Mouse (Mus musculus) forebrain, postnatal 0 days (tissue): ENCODE results near the gene Slc9a2. TPM values are rescaled to one million over a fixed set of nuclear protein-coding genes. Genes with fewer than 3 reads are reported as not detected.
"Not testable (repeated sequence)": the region's sequence is repeated elsewhere in the genome, so short reads cannot be mapped to it uniquely, and the experiment has no call there.

ENCODE experiments used
- ATAC-seq: fragments of 200-750 bp; cut with Nextera tagmentation; 2 replicates; pipeline ENCODE4 v1.8.0; 2017; ENCODE audit warnings: mild to moderate bottlenecking, moderate library complexity
- DNase-seq: peaks from one replicate; pipeline ENCODE4 v3.0.0-alpha.2; 2015
- H3K27ac ChIP-seq: fragments of 300-500 bp; sonication (generic); 2 replicates; pipeline ENCODE4 v1.5.1; 2014; ENCODE audit warnings: low read depth, mild to moderate bottlenecking, antibody characterized with exemption, low read length, moderate library complexity, mixed read lengths
- H3K27me3 ChIP-seq: fragments of 300-500 bp; sonication (generic); 2 replicates; pipeline ENCODE4 v1.6.1; 2014; ENCODE audit warnings: mild to moderate bottlenecking, low read length, mixed read lengths; ENCODE audit not compliant: insufficient read depth
- H3K36me3 ChIP-seq: fragments of 300-500 bp; sonication (generic); 2 replicates; pipeline ENCODE4 v1.6.1; 2014; ENCODE audit warnings: mild to moderate bottlenecking, moderate library complexity; ENCODE audit not compliant: insufficient read depth
- H3K4me1 ChIP-seq: fragments of 300-500 bp; sonication (generic); 2 replicates; pipeline ENCODE4 v1.6.1; 2014; ENCODE audit warnings: antibody characterized with exemption; ENCODE audit not compliant: insufficient read depth
- H3K4me2 ChIP-seq: fragments of 300-500 bp; sonication (generic); 2 replicates; pipeline ENCODE4 v1.6.1; 2014; ENCODE audit warnings: low read depth, mild to moderate bottlenecking, moderate library complexity
- H3K4me3 ChIP-seq: fragments of 300-500 bp; sonication (generic); 2 replicates; pipeline ENCODE4 v1.5.1; 2014; ENCODE audit warnings: low read depth, low read length, mixed read lengths
- H3K9ac ChIP-seq: fragments of 300-500 bp; sonication (generic); 2 replicates; pipeline ENCODE4 v1.6.1; 2014; ENCODE audit warnings: mild to moderate bottlenecking
- H3K9me3 ChIP-seq: fragments of 300-500 bp; sonication (generic); 2 replicates; pipeline ENCODE4 v1.6.1; 2016; ENCODE audit warnings: low read length
- CTCF ChIP-seq: sonication (generic); IDR thresholded peaks from 2 replicates; pipeline ENCODE4 v1.5.1; 2016; ENCODE audit warnings: antibody characterized with exemption, control low read depth, low read depth
- WGBS: fragments of 180-500 bp; shearing (Covaris S2); extraction: QIAGEN DNeasy Blood & Tissue Kit; methylation state at CpG from one replicate; pipeline ENCODE4 v1.1.7; 2014; 5-methylcytosine and 5-hydroxymethylcytosine counted together
- polyA plus RNA-seq: library from polyadenylated mRNA; unstranded; fragments of >200 nt; fragmentation: Nextera tagmentation; extraction: Ambion mirVana; gene quantifications from 2 replicates; pipeline ENCODE4 v1.2.1, GENCODE M21; 2015
- total RNA-seq: library from RNA; depleted of rRNA; stranded (reverse); fragments of >200 nt; gene quantifications from 2 replicates; pipeline ENCODE4 v1.2.3, GENCODE M21; 2014

The Slc9a2 gene
- total and polyA plus RNA-seq, 2 experiments from 2014 or later, result 0.57 to 1.6 TPM

DNA sequence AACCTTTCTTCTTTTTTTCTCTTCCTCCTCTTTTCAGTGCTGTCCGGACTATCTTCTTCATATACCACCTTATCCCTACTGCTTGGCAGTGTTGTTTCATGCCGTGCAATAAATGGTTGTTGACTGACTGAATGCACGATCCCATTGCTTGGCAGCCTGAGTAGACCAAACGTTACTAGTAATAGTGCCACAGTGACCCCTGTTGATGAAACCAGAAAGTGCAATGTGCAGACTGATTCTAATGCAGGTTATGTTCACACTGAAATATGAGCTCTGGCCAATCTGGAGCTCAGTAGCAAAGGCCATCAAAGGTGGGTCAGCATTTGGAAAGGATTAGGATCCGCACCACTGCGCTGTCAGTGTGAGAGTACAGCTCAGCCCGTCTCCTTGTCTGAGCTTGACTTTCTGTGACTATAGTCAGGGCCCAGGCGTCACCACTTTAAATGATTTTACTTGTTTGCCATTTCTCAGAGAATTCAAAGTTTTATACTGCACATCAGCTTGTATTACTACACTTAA lies 22.3 kb upstream of the Slc9a2 start:
- 49% methylated on average over 8 of the region's 8 CpGs for WGBS
- H3K36me3 ChIP-seq, result no peaks in the 10 kb centered on the region
- ATAC-seq (no peak), DNase-seq (peak; percentile 67)
- peak; percentile 76 for TF ChIP-seq CTCF
- no peaks in the 10 kb centered on the region for H3K9me3 ChIP-seq
- H3K27ac ChIP-seq, result no peak overlapping the region
- no peaks in the 10 kb centered on the region for H3K27me3 ChIP-seq
- no peak overlapping the region for H3K4me3 ChIP-seq
- H3K4me1 ChIP-seq, result no peaks in the 10 kb centered on the region
- H3K4me2 ChIP-seq, result no peak overlapping the region
- no peak overlapping the region for H3K9ac ChIP-seq

GRCm38 (mm10) chr1:40659017-40659416 lies 21.4 kb upstream of the Slc9a2 start:
- Histone ChIP-seq H3K4me2 (no peak overlapping the region), H3K4me3 (no peak overlapping the region), H3K27me3 (no peaks in the 10 kb centered on the region), H3K27ac (no peak overlapping the region), H3K36me3 (no peaks in the 10 kb centered on the region), H3K9me3 (no peaks in the 10 kb centered on the region), H3K9ac (no peak overlapping the region), H3K4me1 (no peaks in the 10 kb centered on the region)
- DNase-seq (no peak), ATAC-seq (no peak)
- TF ChIP-seq CTCF, result no peak
- 73% methylated on average over 12 of the region's 12 CpGs for WGBS

DNA sequence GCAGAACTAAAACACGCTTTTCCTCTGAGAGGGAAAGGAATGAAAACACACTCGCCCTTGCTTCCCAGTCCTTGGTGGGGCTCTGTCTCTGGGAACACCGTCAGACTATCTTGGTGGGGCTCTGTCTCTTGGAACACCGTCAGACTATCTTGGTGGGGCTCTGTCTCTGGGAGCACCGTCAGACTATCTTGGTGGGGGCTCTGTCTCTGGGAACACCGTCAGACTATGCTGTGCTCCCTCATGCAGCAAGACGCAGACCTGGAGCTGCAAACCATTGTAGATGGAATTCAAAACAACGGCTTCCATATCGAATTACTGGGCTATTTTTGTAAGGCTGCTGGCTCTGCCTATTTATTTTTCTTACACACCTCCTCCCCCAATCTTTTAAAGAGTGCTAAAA lies 20.9 kb upstream of the Slc9a2 start:
- ATAC-seq, result no peak
- no peak for TF ChIP-seq CTCF

GRCm38 (mm10) chr1:40660838-40661237 lies 19.5 kb upstream of the Slc9a2 start:
- Histone ChIP-seq H3K9me3 (no peaks in the 10 kb centered on the region), H3K4me3 (no peak overlapping the region), H3K27ac (no peak overlapping the region), H3K36me3 (no peaks in the 10 kb centered on the region), H3K4me2 (no peak overlapping the region), H3K9ac (no peak overlapping the region), H3K4me1 (no peaks in the 10 kb centered on the region), H3K27me3 (no peaks in the 10 kb centered on the region)
- no peak for TF ChIP-seq CTCF
- no peak for ATAC-seq
- WGBS, result 75% methylated on average over 6 of the region's 6 CpGs
- no peak for DNase-seq

More for the DNA sequence above, 20.9 kb upstream of the Slc9a2 start:
- no peak overlapping the region for H3K4me2 ChIP-seq
- no peaks in the 10 kb centered on the region for H3K27me3 ChIP-seq
- no peaks in the 10 kb centered on the region for H3K4me1 ChIP-seq
- no peaks in the 10 kb centered on the region for H3K36me3 ChIP-seq
- no peak overlapping the region for H3K4me3 ChIP-seq
- H3K9me3 ChIP-seq, result no peaks in the 10 kb centered on the region
- no peak overlapping the region for H3K9ac ChIP-seq
- no peak for DNase-seq
- 71% methylated on average over 9 of the region's 9 CpGs for WGBS
- H3K27ac ChIP-seq, result no peak overlapping the region

DNA sequence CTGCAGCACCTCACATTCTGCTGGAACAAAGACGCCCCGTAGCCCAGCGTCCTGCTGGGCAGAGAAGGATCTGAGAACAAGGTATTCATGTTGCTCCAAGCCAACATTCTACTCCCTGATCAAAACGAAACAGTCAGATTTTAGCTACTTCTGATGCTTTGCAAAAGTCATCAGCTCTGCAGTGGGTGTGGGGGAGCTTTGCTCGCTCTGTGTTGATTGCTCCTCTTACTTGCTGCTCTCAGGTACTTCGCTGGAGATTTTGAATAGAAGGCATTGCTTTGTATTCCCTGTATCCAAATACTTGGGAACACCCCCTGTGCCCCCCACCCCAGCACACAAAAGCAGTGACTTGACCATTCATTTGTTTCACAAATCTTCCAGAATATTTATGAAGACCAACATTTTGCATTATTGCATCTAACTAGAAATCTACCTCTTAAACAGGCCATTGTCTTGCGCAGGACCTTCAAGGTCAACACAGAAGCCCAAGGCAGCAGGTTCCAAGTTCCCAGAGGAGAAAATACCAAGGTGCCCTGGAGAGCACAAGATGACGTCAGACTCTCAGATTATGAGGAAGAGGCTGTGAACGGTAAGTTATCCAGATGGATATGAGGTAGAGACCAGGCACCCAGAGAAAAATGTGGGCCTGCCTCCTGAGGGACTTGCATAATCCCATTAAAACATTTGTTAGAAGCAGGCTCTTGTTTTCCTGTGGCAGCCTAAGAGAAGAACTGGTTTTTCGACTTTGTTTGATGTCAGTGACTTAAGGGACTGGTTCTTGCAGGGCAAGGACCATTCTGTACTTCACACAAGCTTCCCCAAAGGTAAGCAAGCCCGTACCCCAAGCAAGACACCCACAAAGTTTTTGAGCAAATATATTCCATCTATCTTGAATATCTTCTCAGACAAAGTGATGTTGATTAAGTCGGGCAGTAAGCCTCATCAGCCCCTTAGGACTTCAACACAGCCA lies 14.7 kb upstream of the Slc9a2 start:
- no peak overlapping the region for H3K4me3 ChIP-seq
- H3K9me3 ChIP-seq, result no peaks in the 10 kb centered on the region
- H3K27me3 ChIP-seq, result no peaks in the 10 kb centered on the region
- ATAC-seq, result no peak
- no peak overlapping the region for H3K4me2 ChIP-seq
- H3K27ac ChIP-seq, result no peak overlapping the region
- 47% methylated on average over 12 of the region's 12 CpGs for WGBS
- H3K4me1 ChIP-seq, result no peaks in the 10 kb centered on the region
- DNase-seq, result no peak
- no peaks in the 10 kb centered on the region for H3K36me3 ChIP-seq
- H3K9ac ChIP-seq, result no peak overlapping the region
- no peak for TF ChIP-seq CTCF

DNA sequence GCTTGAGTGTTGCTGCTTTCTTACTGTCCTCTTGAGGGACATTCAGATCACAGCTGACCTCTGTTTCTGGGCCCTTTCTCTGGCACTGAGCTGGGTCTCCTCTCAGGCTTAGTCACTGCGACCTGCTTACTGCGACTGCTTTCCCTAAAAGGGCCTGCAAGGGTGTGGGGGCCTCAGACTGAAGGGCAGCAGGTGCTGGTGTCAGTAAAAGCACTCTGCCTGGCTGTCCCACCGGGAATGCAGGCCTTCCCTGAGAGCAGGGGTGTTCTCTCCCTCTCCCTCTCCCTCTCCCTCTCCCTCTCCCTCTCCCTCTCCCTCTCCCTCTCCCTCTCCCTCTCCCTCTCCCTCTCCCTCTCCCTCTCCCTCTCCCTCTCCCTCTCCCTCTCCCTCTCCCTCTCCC lies 12.9 kb upstream of the Slc9a2 start:
- H3K27me3 ChIP-seq, H3K4me3 ChIP-seq, H3K27ac ChIP-seq, H3K36me3 ChIP-seq, H3K4me1 ChIP-seq, ATAC-seq, H3K9ac ChIP-seq, H3K4me2 ChIP-seq, H3K9me3 ChIP-seq, DNase-seq: not testable (repeated sequence)
- WGBS, result 21% methylated on average over 3 of the region's 3 CpGs

DNA sequence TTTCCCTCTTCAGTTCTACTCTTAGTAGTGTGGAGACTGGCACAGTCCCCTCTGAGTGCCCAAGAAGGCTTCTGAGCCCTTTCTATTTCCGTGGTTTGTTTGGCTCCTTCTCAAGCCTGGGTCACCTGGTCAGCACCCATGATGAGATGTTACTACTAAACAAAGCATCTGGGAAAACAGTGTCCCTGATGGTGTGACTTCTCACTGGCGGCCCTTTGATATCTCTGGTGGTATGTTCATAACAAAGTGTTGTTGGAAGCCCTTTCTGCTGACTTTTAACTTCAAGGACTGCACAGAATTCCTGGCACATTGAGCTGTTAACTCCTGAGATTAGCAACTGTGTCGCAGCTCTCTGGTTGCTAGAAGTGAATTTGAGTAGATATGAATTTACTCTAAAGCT lies 10.3 kb upstream of the Slc9a2 start:
- ATAC-seq (no peak), DNase-seq (no peak)
- Histone ChIP-seq H3K9me3 (no peaks in the 10 kb centered on the region), H3K27ac (no peak overlapping the region), H3K27me3 (no peaks in the 10 kb centered on the region), H3K4me2 (no peak overlapping the region), H3K4me1 (no peaks in the 10 kb centered on the region), H3K36me3 (no peaks in the 10 kb centered on the region), H3K9ac (no peak overlapping the region), H3K4me3 (no peak overlapping the region)
- no peak for TF ChIP-seq CTCF
- WGBS, result 80% methylated on average over 3 of the region's 3 CpGs
